Mouse (Mus musculus): ENCODE results near the gene Ap1s2. TPM values are rescaled to one million over a fixed set of nuclear protein-coding genes. Genes with fewer than 3 reads are reported as not detected.

Gene Ap1s2
- polyA plus RNA-seq, 1 experiment from 2014 or later = 48.4 TPM

- H3K27me3 ChIP-seq (ENCODE audit: control insufficient read depth, insufficient read depth, low read length) = peaks cover 6% of the 10 kb centered on the region
- H3K9me3 ChIP-seq (ENCODE audit: control insufficient read depth, low read length) = no peaks in the 10 kb centered on the region
- H3K36me3 ChIP-seq (ENCODE audit: control insufficient read depth, insufficient read depth, low read length) = no peaks in the 10 kb centered on the region
- DNase-seq (ENCODE audit: low spot score, missing footprints) (no peak), ATAC-seq (ENCODE audit: low FRiP score) (no peak)
- H3K9ac ChIP-seq (ENCODE audit: low read length) = no peak overlapping the region
- H3K4me2 ChIP-seq = no peak overlapping the region
- no peak overlapping the region for H3K4me3 ChIP-seq (ENCODE audit: low read depth, low read length)
- H3K27ac ChIP-seq (ENCODE audit: low read depth, low read length) = no peak overlapping the region
- no peaks in the 10 kb centered on the region for H3K4me1 ChIP-seq (ENCODE audit: control insufficient read depth, insufficient read depth, low read length)
- WGBS = 61% methylated on average over 5 of the region's 5 CpGs
These were observed 9.3 kb upstream of the Ap1s2 start for GRCm38 (mm10) chrX:163899431-163900020.

DNA sequence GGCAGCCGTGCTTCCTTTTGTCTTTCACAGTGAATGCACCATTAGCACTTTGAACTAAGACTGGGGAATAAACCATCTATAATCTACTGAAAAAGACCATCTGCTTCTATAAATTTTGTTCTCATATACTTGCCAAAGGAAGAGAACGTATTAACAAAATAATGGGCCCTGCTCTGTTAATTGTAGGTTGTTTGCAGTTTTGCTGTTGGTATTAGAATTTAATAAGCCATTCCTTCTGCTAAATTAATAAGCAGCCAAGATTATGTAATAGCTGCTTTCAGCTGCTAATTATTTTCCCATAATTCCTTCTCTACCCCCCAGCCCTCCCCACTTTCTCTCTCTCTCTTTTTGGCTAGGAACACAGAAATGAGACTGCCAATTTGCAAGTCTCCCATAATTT lies 2.0 kb upstream of the Ap1s2 start:
- no peak overlapping the region for H3K9ac ChIP-seq (ENCODE audit: low read length)
- 86% methylated on average over 2 of the region's 2 CpGs for WGBS
- no peak for ATAC-seq (ENCODE audit: low FRiP score)
- H3K27me3 ChIP-seq (ENCODE audit: control insufficient read depth, insufficient read depth, low read length) = peaks cover 2% of the 10 kb centered on the region; the same call in 1 of the 2 replicates
- H3K4me2 ChIP-seq = no peak overlapping the region
- H3K36me3 ChIP-seq (ENCODE audit: control insufficient read depth, insufficient read depth, low read length) = no peaks in the 10 kb centered on the region
- H3K4me3 ChIP-seq (ENCODE audit: low read depth, low read length) = no peak overlapping the region
- H3K9me3 ChIP-seq (ENCODE audit: control insufficient read depth, low read length) = no peaks in the 10 kb centered on the region
- no peak for DNase-seq (ENCODE audit: low spot score, missing footprints)
- no peaks in the 10 kb centered on the region for H3K4me1 ChIP-seq (ENCODE audit: control insufficient read depth, insufficient read depth, low read length)
- no peak overlapping the region for H3K27ac ChIP-seq (ENCODE audit: low read depth, low read length)

- WGBS = 24% methylated on average over 8 of the region's 8 CpGs
These were observed 847 bp upstream of the Ap1s2 start for GRCm38 (mm10) chrX:163908003-163908336.

GRCm38 (mm10) chrX:163909381-163909780 lies 564 bp downstream of the Ap1s2 start:
- H3K4me1 ChIP-seq (ENCODE audit: control insufficient read depth, insufficient read depth, low read length) = no peaks in the 10 kb centered on the region
- WGBS = 20% methylated on average over 26 of the region's 34 CpGs

More at GRCm38 (mm10) chrX:163908003-163908336, 847 bp upstream of the Ap1s2 start:
- H3K27ac ChIP-seq (ENCODE audit: low read depth, low read length) = peak overlapping the region; percentile 71
- H3K27me3 ChIP-seq (ENCODE audit: control insufficient read depth, insufficient read depth, low read length) = no peaks in the 10 kb centered on the region; the same call in 1 of the 2 replicates
- DNase-seq (ENCODE audit: low spot score, missing footprints) = peak; percentile 88
- H3K4me1 ChIP-seq (ENCODE audit: control insufficient read depth, insufficient read depth, low read length) = no peaks in the 10 kb centered on the region
- no peaks in the 10 kb centered on the region for H3K9me3 ChIP-seq (ENCODE audit: control insufficient read depth, low read length)
- peak overlapping the region; percentile 60 for H3K4me3 ChIP-seq (ENCODE audit: low read depth, low read length)
- H3K4me2 ChIP-seq = peak overlapping the region; percentile 32
- no peaks in the 10 kb centered on the region for H3K36me3 ChIP-seq (ENCODE audit: control insufficient read depth, insufficient read depth, low read length)
- peak overlapping the region; percentile 62; the same call in 1 of the 2 replicates for H3K9ac ChIP-seq (ENCODE audit: low read length)
- no peak for ATAC-seq (ENCODE audit: low FRiP score)

DNA sequence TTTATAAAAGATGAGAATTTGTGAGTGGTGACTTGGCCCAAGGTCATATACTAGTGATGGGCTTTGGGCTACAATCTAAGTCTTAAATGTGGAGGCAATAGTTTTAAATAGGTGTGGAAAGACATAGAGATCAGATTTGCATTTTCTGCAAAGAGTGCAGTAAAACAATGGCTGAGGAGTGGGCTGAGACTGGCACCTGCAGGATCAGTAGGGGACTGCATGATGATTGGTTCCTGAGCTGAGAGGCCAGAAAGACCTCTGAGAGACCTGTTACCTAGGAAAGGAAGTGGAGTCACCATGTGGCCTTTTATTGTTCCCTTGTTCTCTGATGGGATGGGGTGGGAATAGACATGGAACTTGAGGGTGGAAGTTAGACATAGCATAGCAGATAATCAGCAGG lies 4.0 kb downstream of the Ap1s2 start:
- Histone ChIP-seq H3K9ac (ENCODE audit: low read length) (no peak overlapping the region), H3K9me3 (ENCODE audit: control insufficient read depth, low read length) (no peaks in the 10 kb centered on the region), H3K27me3 (ENCODE audit: control insufficient read depth, insufficient read depth, low read length) (no peaks in the 10 kb centered on the region; the same call in 1 of the 2 replicates), H3K4me3 (ENCODE audit: low read depth, low read length) (no peak overlapping the region), H3K4me1 (ENCODE audit: control insufficient read depth, insufficient read depth, low read length) (no peaks in the 10 kb centered on the region), H3K27ac (ENCODE audit: low read depth, low read length) (no peak overlapping the region), H3K4me2 (no peak overlapping the region), H3K36me3 (ENCODE audit: control insufficient read depth, insufficient read depth, low read length) (no peaks in the 10 kb centered on the region)
- no peak for DNase-seq (ENCODE audit: low spot score, missing footprints)
- no peak for ATAC-seq (ENCODE audit: low FRiP score)

More at GRCm38 (mm10) chrX:163909381-163909780, 564 bp downstream of the Ap1s2 start:
- Histone ChIP-seq H3K4me3 (ENCODE audit: low read depth, low read length) (peak overlapping the region; percentile 60), H3K27me3 (ENCODE audit: control insufficient read depth, insufficient read depth, low read length) (no peaks in the 10 kb centered on the region; the same call in 1 of the 2 replicates), H3K9me3 (ENCODE audit: control insufficient read depth, low read length) (no peaks in the 10 kb centered on the region), H3K36me3 (ENCODE audit: control insufficient read depth, insufficient read depth, low read length) (no peaks in the 10 kb centered on the region), H3K27ac (ENCODE audit: low read depth, low read length) (peak overlapping the region; percentile 86), H3K9ac (ENCODE audit: low read length) (peak overlapping the region; percentile 71), H3K4me2 (peak overlapping the region; percentile 47)
- DNase-seq (ENCODE audit: low spot score, missing footprints) = peak; percentile 88
- peak; percentile 64 for ATAC-seq (ENCODE audit: low FRiP score)

- no peaks in the 10 kb centered on the region for H3K9me3 ChIP-seq (ENCODE audit: control insufficient read depth, low read length)
- no peak for ATAC-seq (ENCODE audit: low FRiP score)
These were observed 20.7 kb downstream of the Ap1s2 start for GRCm38 (mm10) chrX:163929550-163929949.

DNA sequence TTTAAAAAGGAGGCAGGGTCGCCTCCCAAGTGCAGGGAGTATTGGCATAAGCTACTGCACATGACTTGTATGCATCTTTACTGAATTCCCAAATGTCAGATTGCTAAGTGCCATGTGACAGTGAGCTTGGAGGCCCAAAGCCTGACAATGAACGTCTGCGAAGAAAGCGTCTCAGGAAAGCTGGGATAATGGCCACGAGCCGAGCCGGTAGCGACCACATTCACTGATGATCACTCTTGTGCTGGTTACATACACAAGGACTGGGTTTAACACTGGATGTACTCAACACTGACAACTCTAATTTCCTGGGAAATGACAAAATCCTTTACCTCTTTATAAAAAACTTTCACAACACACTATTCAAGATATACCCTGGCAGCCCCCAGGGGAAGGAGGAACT lies 25.9 kb downstream of the Ap1s2 start:
- ATAC-seq (ENCODE audit: low FRiP score) = no peak
- Histone ChIP-seq H3K4me3 (ENCODE audit: low read depth, low read length) (no peak overlapping the region), H3K27ac (ENCODE audit: low read depth, low read length) (no peak overlapping the region), H3K9ac (ENCODE audit: low read length) (no peak overlapping the region), H3K9me3 (ENCODE audit: control insufficient read depth, low read length) (no peaks in the 10 kb centered on the region), H3K36me3 (ENCODE audit: control insufficient read depth, insufficient read depth, low read length) (no peaks in the 10 kb centered on the region), H3K4me1 (ENCODE audit: control insufficient read depth, insufficient read depth, low read length) (no peaks in the 10 kb centered on the region), H3K4me2 (no peak overlapping the region), H3K27me3 (ENCODE audit: control insufficient read depth, insufficient read depth, low read length) (peaks cover 6% of the 10 kb centered on the region; the same call in 1 of the 2 replicates)
- WGBS = 86% methylated on average over 8 of the region's 8 CpGs
- peak; percentile 69 for DNase-seq (ENCODE audit: low spot score, missing footprints)

More at GRCm38 (mm10) chrX:163929550-163929949, 20.7 kb downstream of the Ap1s2 start:
- H3K9ac ChIP-seq (ENCODE audit: low read length) = no peak overlapping the region
- H3K4me2 ChIP-seq = no peak overlapping the region
- H3K27ac ChIP-seq (ENCODE audit: low read depth, low read length) = no peak overlapping the region
- no peaks in the 10 kb centered on the region; the same call in 1 of the 2 replicates for H3K27me3 ChIP-seq (ENCODE audit: control insufficient read depth, insufficient read depth, low read length)
- no peak for DNase-seq (ENCODE audit: low spot score, missing footprints)
- no peak overlapping the region for H3K4me3 ChIP-seq (ENCODE audit: low read depth, low read length)
- H3K36me3 ChIP-seq (ENCODE audit: control insufficient read depth, insufficient read depth, low read length) = no peaks in the 10 kb centered on the region
- no peaks in the 10 kb centered on the region for H3K4me1 ChIP-seq (ENCODE audit: control insufficient read depth, insufficient read depth, low read length)

DNA sequence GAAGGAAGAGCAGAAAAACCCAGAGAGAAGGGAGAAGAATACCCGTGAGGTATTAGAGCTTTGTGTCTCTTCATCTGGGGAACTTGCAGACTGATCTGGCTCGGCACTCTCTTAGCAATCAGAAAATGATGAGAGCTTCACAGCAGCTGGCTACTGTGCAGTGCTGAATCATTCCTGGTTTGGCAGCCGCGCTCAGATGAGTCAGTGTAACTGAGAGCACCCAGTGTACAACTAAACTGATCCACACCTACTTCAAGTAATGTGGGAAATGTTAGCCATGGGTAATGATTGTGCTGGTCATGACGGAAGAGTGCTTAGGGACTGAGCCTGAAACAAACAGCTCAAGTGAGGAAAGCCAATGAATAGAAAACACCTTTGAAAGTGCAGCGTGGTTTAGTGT lies 29.8 kb downstream of the Ap1s2 start:
- DNase-seq (ENCODE audit: low spot score, missing footprints) (peak; percentile 39), ATAC-seq (ENCODE audit: low FRiP score) (no peak)
- peaks cover 9% of the 10 kb centered on the region for H3K27me3 ChIP-seq (ENCODE audit: control insufficient read depth, insufficient read depth, low read length)
- H3K4me1 ChIP-seq (ENCODE audit: control insufficient read depth, insufficient read depth, low read length) = no peaks in the 10 kb centered on the region
- H3K36me3 ChIP-seq (ENCODE audit: control insufficient read depth, insufficient read depth, low read length) = no peaks in the 10 kb centered on the region
- no peak overlapping the region for H3K27ac ChIP-seq (ENCODE audit: low read depth, low read length)
- no peaks in the 10 kb centered on the region for H3K9me3 ChIP-seq (ENCODE audit: control insufficient read depth, low read length)
- 89% methylated on average over 6 of the region's 6 CpGs for WGBS
- H3K4me2 ChIP-seq = no peak overlapping the region
- H3K9ac ChIP-seq (ENCODE audit: low read length) = no peak overlapping the region
- no peak overlapping the region for H3K4me3 ChIP-seq (ENCODE audit: low read depth, low read length)

GRCm38 (mm10) chrX:163944381-163944780 lies 35.6 kb downstream of the Ap1s2 start:
- Histone ChIP-seq H3K27ac (ENCODE audit: low read depth, low read length) (no peak overlapping the region), H3K9ac (ENCODE audit: low read length) (no peak overlapping the region), H3K27me3 (ENCODE audit: control insufficient read depth, insufficient read depth, low read length) (peaks cover 3% of the 10 kb centered on the region; the same call in 1 of the 2 replicates), H3K4me3 (ENCODE audit: low read depth, low read length) (no peak overlapping the region), H3K9me3 (ENCODE audit: control insufficient read depth, low read length) (no peaks in the 10 kb centered on the region), H3K36me3 (ENCODE audit: control insufficient read depth, insufficient read depth, low read length) (no peaks in the 10 kb centered on the region), H3K4me2 (no peak overlapping the region), H3K4me1 (ENCODE audit: control insufficient read depth, insufficient read depth, low read length) (no peaks in the 10 kb centered on the region)
- DNase-seq (ENCODE audit: low spot score, missing footprints) (no peak), ATAC-seq (ENCODE audit: low FRiP score) (no peak)
- 97% methylated on average over 3 of the region's 3 CpGs for WGBS
